Mouse (Mus musculus) mouse embryonic stem cell (cell line): Measurements from ENCODE around the gene Rptor.

Experiments used
- in situ Hi-C, 2 experiments: fragments of 300-500 bp; cut with MboI; formaldehyde crosslinking; loops; 1 replicate in 1 of 2; 3 replicates in 1 of 2; pipeline ENCODE4 v1.14.3; 2019 to 2020; ENCODE audit warnings: low sequenced_read_pairs in 2 of 2, low pct_unique_long_range_greater_than_20kb in 1 of 2, mixed read lengths in 1 of 2; ENCODE audit not compliant: unreplicated experiment in 1 of 2

The Rptor gene

DNA sequence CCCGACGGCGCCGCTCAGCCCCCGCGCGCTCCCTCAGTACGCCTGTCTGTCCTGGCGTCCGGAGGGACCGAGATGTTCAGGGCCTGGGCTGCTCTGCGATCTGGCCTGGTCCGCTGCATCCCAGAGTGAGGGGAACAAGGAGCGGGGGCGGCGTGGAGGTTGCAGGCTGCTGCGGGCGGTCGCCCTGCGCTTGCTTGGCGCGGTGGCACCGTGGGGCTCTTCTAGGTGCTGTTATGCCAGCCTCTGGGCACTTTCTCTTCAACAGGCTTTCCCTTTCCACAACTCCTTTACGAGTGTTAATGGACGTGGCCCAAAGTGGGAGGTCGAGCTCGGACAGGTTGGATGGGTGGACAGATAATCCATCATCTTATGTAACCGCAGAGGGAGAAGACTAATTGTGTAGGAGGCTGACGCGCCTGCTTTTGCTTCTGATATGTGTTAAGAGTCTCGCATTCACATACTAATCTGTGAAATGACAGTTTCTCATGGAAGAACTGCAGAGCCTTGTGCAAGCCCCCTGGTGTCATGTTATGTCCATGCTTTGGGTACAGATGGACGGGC lies 340.8 kb downstream of the Rptor start:
- in situ Hi-C loops = no loop called here

DNA sequence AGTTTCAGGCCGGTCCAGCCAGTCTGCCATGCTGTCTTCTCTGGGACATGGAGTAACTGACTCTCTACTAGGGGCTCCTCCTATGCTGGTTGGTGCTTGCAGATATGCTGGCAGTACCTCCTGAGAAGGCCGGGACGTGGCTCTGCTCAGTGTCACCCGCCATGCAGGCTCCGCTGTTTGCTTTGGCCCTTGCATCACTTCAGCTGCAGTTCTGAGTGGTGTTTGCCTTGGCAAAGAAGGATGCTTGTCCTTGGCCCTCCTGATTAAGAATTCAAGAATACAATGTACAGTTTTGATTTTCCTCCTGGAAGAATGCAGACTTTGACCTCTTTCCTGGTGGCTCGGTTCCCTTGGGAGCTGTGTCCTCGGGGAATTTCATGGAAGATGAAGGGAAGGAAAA lies 342.6 kb downstream of the Rptor start:
- in situ Hi-C loops = loop anchor here in 1 of 2 experiments (5.0 kb wide), 1 partner anchor 52 kb away; no protein-coding TSS in a partner anchor

DNA sequence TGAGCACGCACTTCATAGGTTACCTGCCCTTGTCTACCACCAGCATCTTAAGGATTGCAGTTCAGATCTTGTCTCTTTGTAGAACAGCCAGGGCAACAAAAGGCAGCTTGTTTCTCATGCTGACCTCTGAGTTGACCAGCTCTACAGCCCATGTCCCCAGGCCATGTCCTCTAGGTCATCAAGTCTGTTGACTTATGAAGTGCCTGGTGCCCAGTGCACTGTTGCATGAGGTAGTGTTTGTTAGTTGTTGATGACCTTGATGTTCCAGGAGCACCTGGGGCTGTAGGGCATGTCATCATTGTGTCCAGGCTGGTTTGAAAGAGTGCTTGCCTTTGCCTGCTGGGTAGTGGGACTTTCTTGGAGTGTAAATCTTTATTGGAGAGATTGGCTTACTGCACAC lies 344.7 kb downstream of the Rptor start:
- in situ Hi-C loops = loop anchor here in 1 of 2 experiments (5.0 kb wide), 1 partner anchor 50 kb away; no protein-coding TSS in a partner anchor

GRCm38 (mm10) chr11:119947897-119948296 lies 345.2 kb downstream of the Rptor start:
- in situ Hi-C loops = loop anchor here in 1 of 2 experiments (5.0 kb wide), 1 partner anchor 49 kb away; no protein-coding TSS in a partner anchor

DNA sequence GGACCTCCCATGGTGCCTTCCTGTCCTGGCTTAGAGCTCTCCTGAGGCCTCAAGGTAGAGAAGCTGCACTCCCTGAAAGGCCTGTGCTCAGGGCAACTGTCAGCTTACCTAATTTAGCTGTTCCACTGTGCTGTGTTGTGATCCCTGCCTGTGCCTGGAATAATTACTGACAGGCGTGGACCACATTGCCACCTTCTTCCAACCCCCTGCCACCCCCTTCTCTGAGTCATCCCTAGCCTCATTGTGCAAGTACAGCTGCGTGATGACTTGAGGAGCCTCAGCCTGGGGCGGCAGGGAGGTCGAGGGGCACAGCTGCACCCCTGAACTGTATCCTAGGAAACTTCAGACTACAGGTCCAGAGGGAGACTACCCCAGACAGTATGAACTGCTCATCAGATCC lies 345.6 kb downstream of the Rptor start:
- in situ Hi-C loops = loop anchor here in 1 of 2 experiments (5.0 kb wide), 1 partner anchor 49 kb away; no protein-coding TSS in a partner anchor

GRCm38 (mm10) chr11:119948803-119949202 lies 346.1 kb downstream of the Rptor start:
- in situ Hi-C loops = loop anchor here in 1 of 2 experiments (5.0 kb wide), 1 partner anchor 48 kb away; no protein-coding TSS in a partner anchor
